Mouse (Mus musculus) heart, embryonic 14.5 days (tissue): ENCODE results near the gene Matn4. TPM values are rescaled to one million over a fixed set of nuclear protein-coding genes. Genes with fewer than 3 reads are reported as not detected.

Experiments
- ATAC-seq: fragments of 200-750 bp; cut with Nextera tagmentation; 2 replicates; pipeline ENCODE4 v1.8.0; 2017; ENCODE audit warnings: low read depth, moderate TSS enrichment; ENCODE audit not compliant: insufficient number of reproducible peaks, insufficient read depth, low FRiP score
- H3K27ac ChIP-seq, 2 experiments: fragments of 200-500 bp in 1 of 2; fragments of 300-500 bp in 1 of 2; sonication (generic) in 1 of 2; replicated peaks in 1 of 2; 2 replicates each; pipeline ENCODE4 v1.5.1; 2012 to 2014; ENCODE audit warnings: low read depth in 2 of 2, low read length in 2 of 2, control low read depth in 1 of 2, mild to moderate bottlenecking in 1 of 2, mixed read lengths in 1 of 2; ENCODE audit not compliant: control insufficient read depth in 1 of 2, insufficient read depth in 1 of 2
- H3K27me3 ChIP-seq: fragments of 300-500 bp; sonication (generic); 2 replicates; pipeline ENCODE4 v1.6.1; 2014; ENCODE audit warnings: mild to moderate bottlenecking, low read length, control low read depth; ENCODE audit not compliant: control insufficient read depth, insufficient read depth
- H3K36me3 ChIP-seq: fragments of 300-500 bp; sonication (generic); 2 replicates; pipeline ENCODE4 v1.6.1; 2014; ENCODE audit warnings: mild to moderate bottlenecking, control low read depth, low read length, mixed read lengths; ENCODE audit not compliant: control insufficient read depth, insufficient read depth
- H3K4me1 ChIP-seq, 2 experiments: fragments of 200-500 bp in 1 of 2; fragments of 300-500 bp in 1 of 2; sonication (generic) in 1 of 2; 2 replicates each; pipeline ENCODE4 v1.6.1; 2012 to 2014; ENCODE audit warnings: low read length in 2 of 2, control low read depth in 1 of 2, mixed read lengths in 1 of 2; ENCODE audit not compliant: control insufficient read depth in 2 of 2, insufficient read depth in 2 of 2
- H3K4me2 ChIP-seq: fragments of 300-500 bp; sonication (generic); 2 replicates; pipeline ENCODE4 v1.6.1; 2014; ENCODE audit warnings: mild to moderate bottlenecking, low read length
- H3K4me3 ChIP-seq, 2 experiments: fragments of 200-500 bp in 1 of 2; fragments of 300-500 bp in 1 of 2; sonication (generic) in 1 of 2; 2 replicates each; pipeline ENCODE4 v1.5.1; 2012 to 2014; ENCODE audit warnings: low read length in 2 of 2, mild to moderate bottlenecking in 2 of 2, control low read depth in 1 of 2, low read depth in 1 of 2, moderate library complexity in 1 of 2; ENCODE audit not compliant: control insufficient read depth in 1 of 2, insufficient read depth in 1 of 2
- H3K9ac ChIP-seq: fragments of 300-500 bp; sonication (generic); 2 replicates; pipeline ENCODE4 v1.6.1; 2014; ENCODE audit warnings: mild to moderate bottlenecking, low read length
- H3K9me3 ChIP-seq: fragments of 300-500 bp; sonication (generic); 2 replicates; pipeline ENCODE4 v1.6.1; 2016; ENCODE audit warnings: low read length, control low read depth; ENCODE audit not compliant: control insufficient read depth
- WGBS: fragments of 180-500 bp; shearing (Covaris S2); extraction: QIAGEN DNeasy Blood & Tissue Kit; methylation state at CpG from one replicate; pipeline ENCODE4 v1.1.7; 2014; 5-methylcytosine and 5-hydroxymethylcytosine counted together
- polyA plus RNA-seq: library from polyadenylated mRNA; unstranded; fragments of >200 nt; fragmentation: Nextera tagmentation; extraction: Ambion mirVana; gene quantifications from 2 replicates; pipeline ENCODE4 v1.2.1, GENCODE M21; 2014

The Matn4 gene
- polyA plus RNA-seq, 1 experiment from 2014 or later, result 0.97 TPM

DNA sequence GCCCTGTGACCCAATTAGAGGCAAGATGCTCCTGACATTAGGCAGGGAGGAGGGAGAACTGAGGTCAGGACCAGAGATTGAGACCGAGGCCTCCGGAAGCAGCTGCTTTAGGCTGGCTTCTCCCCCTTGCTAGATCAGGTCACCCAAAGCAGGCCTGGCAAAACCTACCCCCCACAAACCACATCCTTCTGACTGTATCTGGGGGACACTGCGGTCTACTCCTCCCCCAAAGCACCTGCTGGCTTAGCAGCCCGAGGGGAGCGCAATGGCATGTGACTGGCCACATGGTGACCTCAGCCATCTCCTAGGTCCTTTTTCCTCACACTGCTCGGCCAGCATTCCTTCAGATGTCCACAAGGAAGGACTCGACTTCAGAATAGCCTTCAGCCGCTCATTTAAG, 36.2 kb upstream of the Matn4 start:
- Histone ChIP-seq H3K9ac (peak overlapping the region; percentile 87; the same call in 1 of the 2 replicates), H3K27ac (no peak overlapping the region), H3K4me2 (peak overlapping the region; percentile 86), H3K36me3 (no peaks in the 10 kb centered on the region), H3K9me3 (no peaks in the 10 kb centered on the region), H3K4me1 (peaks cover 25 to 61% of the 10 kb centered on the region in 2 experiments), H3K4me3 (peak overlapping the region; percentile 67 to 68), H3K27me3 (no peaks in the 10 kb centered on the region)
- ATAC-seq, result no peak
- WGBS, result 47% methylated on average over 8 of the region's 8 CpGs

DNA sequence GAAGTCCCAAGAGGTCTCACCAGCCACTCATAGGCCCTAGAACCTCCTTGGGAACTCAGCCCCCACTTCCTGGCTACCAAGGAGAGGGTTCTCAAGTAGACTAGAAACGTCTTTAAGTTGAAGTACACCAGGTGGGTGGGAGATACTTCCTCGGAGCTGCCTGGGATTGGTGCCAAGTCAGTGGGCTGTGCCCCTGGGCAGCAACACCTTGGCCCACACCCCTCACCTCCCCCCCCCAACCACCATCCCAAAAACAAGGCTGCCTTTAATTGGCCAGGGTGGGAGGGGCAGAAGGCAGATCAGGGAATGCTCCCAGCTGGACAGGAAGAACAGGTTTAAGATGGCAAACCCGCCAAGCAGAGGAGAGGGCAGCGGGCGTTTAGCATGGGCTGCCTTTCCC, 35.4 kb upstream of the Matn4 start:
- Histone ChIP-seq H3K9me3 (no peaks in the 10 kb centered on the region), H3K4me2 (no peak overlapping the region), H3K4me1 (peaks cover 31 to 69% of the 10 kb centered on the region in 2 experiments), H3K36me3 (no peaks in the 10 kb centered on the region), H3K4me3 (no peak overlapping the region), H3K9ac (no peak overlapping the region), H3K27me3 (no peaks in the 10 kb centered on the region), H3K27ac (no peak overlapping the region)
- ATAC-seq, result no peak
- WGBS, result 74% methylated on average over 5 of the region's 5 CpGs

- Histone ChIP-seq H3K4me3 (no peak overlapping the region), H3K4me1 (peaks cover 34 to 71% of the 10 kb centered on the region in 2 experiments), H3K36me3 (no peaks in the 10 kb centered on the region), H3K4me2 (no peak overlapping the region), H3K27me3 (no peaks in the 10 kb centered on the region), H3K9me3 (no peaks in the 10 kb centered on the region), H3K9ac (no peak overlapping the region), H3K27ac (no peak overlapping the region)
- no peak for ATAC-seq
- 49% methylated on average over 3 of the region's 3 CpGs for WGBS
Observed at GRCm38 (mm10) chr2:164439001-164439421, 34.1 kb upstream of the Matn4 start.

GRCm38 (mm10) chr2:164438257-164438656, 33.3 kb upstream of the Matn4 start:
- ATAC-seq, result no peak
- no peak overlapping the region for H3K27ac ChIP-seq
- H3K4me3 ChIP-seq, result no peak overlapping the region
- no peak overlapping the region for H3K4me2 ChIP-seq
- H3K9ac ChIP-seq, result no peak overlapping the region
- H3K4me1 ChIP-seq, result peaks cover 33 to 69% of the 10 kb centered on the region in 2 experiments
- no peaks in the 10 kb centered on the region for H3K27me3 ChIP-seq
- 64% methylated on average over 8 of the region's 8 CpGs for WGBS
- H3K9me3 ChIP-seq, result no peaks in the 10 kb centered on the region
- H3K36me3 ChIP-seq, result no peaks in the 10 kb centered on the region

GRCm38 (mm10) chr2:164437710-164438109, 32.8 kb upstream of the Matn4 start:
- H3K36me3 ChIP-seq, result no peaks in the 10 kb centered on the region
- no peaks in the 10 kb centered on the region for H3K9me3 ChIP-seq
- no peaks in the 10 kb centered on the region for H3K27me3 ChIP-seq
- H3K4me2 ChIP-seq, result no peak overlapping the region
- H3K4me3 ChIP-seq, result no peak overlapping the region
- no peak overlapping the region for H3K27ac ChIP-seq
- whole genome bisulfite sequencing, result 68% methylated on average over 6 of the region's 6 CpGs
- ATAC-seq, result no peak
- H3K4me1 ChIP-seq, result peaks cover 38 to 75% of the 10 kb centered on the region in 2 experiments
- no peak overlapping the region for H3K9ac ChIP-seq

- no peaks in the 10 kb centered on the region for H3K36me3 ChIP-seq
- ATAC-seq, result peak; percentile 36; the same call in 1 of the 2 replicates
- H3K4me3 ChIP-seq, result no peak overlapping the region
- no peaks in the 10 kb centered on the region for H3K27me3 ChIP-seq
- H3K9me3 ChIP-seq, result no peaks in the 10 kb centered on the region
- 57% methylated on average over 3 of the region's 3 CpGs for WGBS
- H3K27ac ChIP-seq, result 0 out of 4 replicates have a peak overlapping the region, but pooled peaks of 1 of the 2 experiments have one; percentile 48
- 0 out of 2 replicates have a peak overlapping the region, but pooled peaks have one; percentile 2 for H3K4me2 ChIP-seq
- H3K4me1 ChIP-seq, result peaks cover 43 to 77% of the 10 kb centered on the region in 2 experiments
- peak overlapping the region; percentile 18; the same call in 1 of the 2 replicates for H3K9ac ChIP-seq
Observed at GRCm38 (mm10) chr2:164436961-164437360, 32.0 kb upstream of the Matn4 start.

GRCm38 (mm10) chr2:164436215-164436913, 31.4 kb upstream of the Matn4 start:
- H3K4me2 ChIP-seq, result peak overlapping the region; percentile 2; the same call in 1 of the 2 replicates
- H3K9me3 ChIP-seq, result no peaks in the 10 kb centered on the region
- peak overlapping the region; percentile 18; the same call in 1 of the 2 replicates for H3K9ac ChIP-seq
- H3K4me1 ChIP-seq, result peaks cover 47 to 77% of the 10 kb centered on the region in 2 experiments
- peak overlapping the region in 1 of 2 experiments; percentile 48; a peak in 1 of 4 replicates for H3K27ac ChIP-seq
- ATAC-seq, result no peak
- H3K36me3 ChIP-seq, result no peaks in the 10 kb centered on the region
- H3K27me3 ChIP-seq, result no peaks in the 10 kb centered on the region
- 30% methylated on average over 8 of the region's 8 CpGs for WGBS
- H3K4me3 ChIP-seq, result no peak overlapping the region
